Mouse (Mus musculus) left cerebral cortex, adult 2 months (tissue): ENCODE measurements around the gene Stard3. TPM values are rescaled to one million over a fixed set of nuclear protein-coding genes. Genes with fewer than 3 reads are reported as not detected.

Source experiments
- DNase-seq, 2 experiments: peaks; one replicate each; pipeline ENCODE4 v3.0.0; 2021 to 2022; ENCODE audit warnings: low spot score in 2 of 2, mixed read lengths in 1 of 2; ENCODE audit errors: extremely low spot score in 1 of 2
- H3K27ac ChIP-seq: fragments of 200-600 bp; 2 replicates; pipeline ENCODE4 v1.8.1; 2022
- H3K4me3 ChIP-seq: fragments of 200-600 bp; 2 replicates; pipeline ENCODE4 v1.8.1; 2022
- CTCF ChIP-seq: fragments of 200-600 bp; IDR thresholded peaks from 2 replicates; pipeline ENCODE4 v1.8.1; 2022; ENCODE audit warnings: antibody characterized with exemption, mild to moderate bottlenecking, moderate library complexity
- intact Hi-C: fragments of 180-260 bp; cut with DNase I; formaldehyde crosslinking; loops from one replicate; pipeline ENCODE4 v1.15.1; 2025
- total RNA-seq, 2 experiments: library from RNA; stranded (reverse); gene quantifications; 2 replicates each; pipeline ENCODE4 v1.2.3; 2021

Stard3 gene
- total RNA-seq, 2 experiments from 2014 or later, result 35.7 to 42.4 TPM

- TF ChIP-seq CTCF, result no peak
- no peak for DNase-seq
- intact Hi-C loops, result no loop called here
- Histone ChIP-seq H3K4me3 (no peak overlapping the region), H3K27ac (no peak overlapping the region)
These were observed 34.5 kb downstream of the Stard3 start for GRCm38 (mm10) chr11:98392645-98393044.

GRCm38 (mm10) chr11:98393317-98393716, 35.1 kb downstream of the Stard3 start:
- Histone ChIP-seq H3K27ac (no peak overlapping the region), H3K4me3 (no peak overlapping the region)
- intact Hi-C loops, result no loop called here
- no peak for TF ChIP-seq CTCF
- DNase-seq, result no peak

- H3K27ac ChIP-seq, result no peak overlapping the region
These were observed 36.1 kb downstream of the Stard3 start for GRCm38 (mm10) chr11:98394301-98394700.

GRCm38 (mm10) chr11:98395041-98395440, 36.9 kb downstream of the Stard3 start:
- no peak for DNase-seq
- no peak for TF ChIP-seq CTCF
- H3K4me3 ChIP-seq, result no peak overlapping the region
- intact Hi-C loops, result no loop called here
- H3K27ac ChIP-seq, result no peak overlapping the region

More at GRCm38 (mm10) chr11:98394301-98394700, 36.1 kb downstream of the Stard3 start:
- H3K4me3 ChIP-seq, result no peak overlapping the region
- DNase-seq, result no peak
- TF ChIP-seq CTCF, result no peak
- intact Hi-C loops, result no loop called here

GRCm38 (mm10) chr11:98397946-98398345, 39.8 kb downstream of the Stard3 start:
- H3K27ac ChIP-seq, result no peak overlapping the region
- no peak overlapping the region for H3K4me3 ChIP-seq
- no peak for DNase-seq
- intact Hi-C loops, result no loop called here
- no peak for TF ChIP-seq CTCF

GRCm38 (mm10) chr11:98400161-98400726, 42.1 kb downstream of the Stard3 start, which contains the start of gene Pgap3:
Gene Pgap3, minus strand, starts transcription at chr11:98400490.
- Histone ChIP-seq H3K27ac (peak within 1 kb of the TSS; percentile 93), H3K4me3 (peak within 1 kb of the TSS; percentile 71)
- intact Hi-C loops, result no loop called here
- peak; percentile 81 to 85 for DNase-seq
- TF ChIP-seq CTCF, result no peak

GRCm38 (mm10) chr11:98400816-98401215, 42.6 kb downstream of the Stard3 start:
- intact Hi-C loops, result no loop called here

GRCm38 (mm10) chr11:98406621-98407020, 48.5 kb downstream of the Stard3 start:
- no peak for DNase-seq
- no peak for TF ChIP-seq CTCF
- intact Hi-C loops, result no loop called here
- Histone ChIP-seq H3K27ac (no peak overlapping the region), H3K4me3 (no peak overlapping the region)

More at GRCm38 (mm10) chr11:98400816-98401215, 42.6 kb downstream of the Stard3 start:
- H3K27ac ChIP-seq, result peak overlapping the region; percentile 93
- no peak for DNase-seq
- H3K4me3 ChIP-seq, result peak overlapping the region; percentile 71
- no peak for TF ChIP-seq CTCF

GRCm38 (mm10) chr11:98408872-98409271, 50.7 kb downstream of the Stard3 start:
- TF ChIP-seq CTCF, result no peak
- Histone ChIP-seq H3K27ac (no peak overlapping the region), H3K4me3 (no peak overlapping the region)
- intact Hi-C loops, result no loop called here
- no peak for DNase-seq

- intact Hi-C loops, result no loop called here
- no peak overlapping the region for H3K27ac ChIP-seq
- DNase-seq, result no peak
These were observed 51.2 kb downstream of the Stard3 start for GRCm38 (mm10) chr11:98409341-98409822.

GRCm38 (mm10) chr11:98412273-98412796, 54.2 kb downstream of the Stard3 start, which contains the start of gene Erbb2:
Gene Erbb2, plus strand, starts transcription at chr11:98412470.
- peak; percentile 26 to 41 for DNase-seq
- no peak within 1 kb of the TSS for H3K27ac ChIP-seq
- no peak for TF ChIP-seq CTCF
- intact Hi-C loops, result no loop called here
- peak within 1 kb of the TSS; percentile 46 for H3K4me3 ChIP-seq

More at GRCm38 (mm10) chr11:98409341-98409822, 51.2 kb downstream of the Stard3 start:
- no peak for TF ChIP-seq CTCF
- no peak overlapping the region for H3K4me3 ChIP-seq

- intact Hi-C loops, result no loop called here
- peak overlapping the region; percentile 46 for H3K4me3 ChIP-seq
- TF ChIP-seq CTCF, result no peak
- no peak for DNase-seq
- no peak overlapping the region for H3K27ac ChIP-seq
These were observed 54.7 kb downstream of the Stard3 start for GRCm38 (mm10) chr11:98412797-98413301.
